Mouse (Mus musculus) liver, embryonic 12.5 days (tissue): ENCODE results near the gene Pard3b. TPM values are rescaled to one million over a fixed set of nuclear protein-coding genes. Genes with fewer than 3 reads are reported as not detected.

Experiments
- ATAC-seq: fragments of 200-750 bp; cut with Nextera tagmentation; 2 replicates; pipeline ENCODE4 v1.8.0; 2017; ENCODE audit warnings: moderate number of reproducible peaks, mild to moderate bottlenecking, moderate library complexity
- H3K27ac ChIP-seq: fragments of 300-500 bp; sonication (generic); 2 replicates; pipeline ENCODE4 v1.5.1; 2016; ENCODE audit warnings: mild to moderate bottlenecking
- H3K27me3 ChIP-seq: fragments of 300-500 bp; sonication (generic); replicated peaks from 2 replicates; pipeline ENCODE4 v1.6.1; 2016; ENCODE audit warnings: mild to moderate bottlenecking, moderate library complexity
- H3K36me3 ChIP-seq: fragments of 300-500 bp; sonication (generic); 2 replicates; pipeline ENCODE4 v1.6.1; 2016; ENCODE audit warnings: mild to moderate bottlenecking, moderate library complexity
- H3K4me1 ChIP-seq: fragments of 300-500 bp; sonication (generic); 2 replicates; pipeline ENCODE4 v1.6.1; 2016
- H3K4me2 ChIP-seq: fragments of 300-500 bp; sonication (generic); 2 replicates; pipeline ENCODE4 v1.6.1; 2016; ENCODE audit warnings: mild to moderate bottlenecking, moderate library complexity
- H3K4me3 ChIP-seq: fragments of 300-500 bp; sonication (generic); 2 replicates; pipeline ENCODE4 v1.5.1; 2016; ENCODE audit warnings: mild to moderate bottlenecking, moderate library complexity
- H3K9ac ChIP-seq: fragments of 300-500 bp; sonication (generic); 2 replicates; pipeline ENCODE4 v1.6.1; 2016; ENCODE audit warnings: mild to moderate bottlenecking, moderate library complexity
- H3K9me3 ChIP-seq: fragments of 300-500 bp; sonication (generic); replicated peaks from 2 replicates; pipeline ENCODE4 v1.6.1; 2016; ENCODE audit warnings: mild to moderate bottlenecking, moderate library complexity
- WGBS: fragments of 180-500 bp; shearing (Covaris S2); methylation state at CpG from one replicate; pipeline ENCODE4 v1.1.7; 2016; ENCODE audit not compliant: insufficient replicate concordance; 5-methylcytosine and 5-hydroxymethylcytosine counted together
- polyA plus RNA-seq: library from polyadenylated mRNA; unstranded; fragments of >200 nt; fragmentation: Nextera tagmentation; extraction: Ambion mirVana; gene quantifications from 2 replicates; pipeline ENCODE4 v1.2.1, GENCODE M21; 2016

Gene Pard3b
- polyA plus RNA-seq, 1 experiment from 2014 or later, result 6.5 TPM

DNA sequence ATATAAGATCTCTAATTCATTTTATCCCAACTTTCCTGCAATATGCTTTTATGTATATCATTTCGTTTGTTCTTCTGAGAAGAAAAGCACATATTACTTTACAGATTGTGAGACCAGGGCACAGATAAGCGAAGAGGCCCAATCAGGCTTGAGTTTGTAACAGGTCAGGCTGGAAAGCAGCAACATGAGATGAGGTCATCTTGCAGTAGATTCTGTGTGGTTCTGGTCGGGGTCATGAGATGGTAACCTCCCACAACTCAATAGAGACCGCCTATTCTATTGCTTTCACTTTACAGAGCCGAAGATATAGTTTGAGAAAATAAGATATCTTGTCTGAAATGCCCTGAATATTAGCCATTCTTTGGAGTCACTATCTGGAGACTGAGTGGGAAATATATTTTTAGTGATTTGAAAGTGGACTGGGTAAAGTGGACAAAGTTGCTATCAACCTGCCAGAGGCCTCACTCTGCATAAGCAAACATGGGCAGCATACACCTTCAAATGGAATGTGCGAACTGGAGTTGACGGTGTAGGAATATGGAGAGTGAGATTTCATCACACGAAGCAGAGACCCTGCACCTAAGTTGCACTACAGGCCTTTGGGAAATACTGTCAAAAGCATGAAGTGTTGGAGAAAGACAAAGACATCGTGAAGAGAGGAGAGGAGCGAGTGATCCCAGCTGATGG lies 987.3 kb downstream of the Pard3b start:
- ATAC-seq, result no peak

DNA sequence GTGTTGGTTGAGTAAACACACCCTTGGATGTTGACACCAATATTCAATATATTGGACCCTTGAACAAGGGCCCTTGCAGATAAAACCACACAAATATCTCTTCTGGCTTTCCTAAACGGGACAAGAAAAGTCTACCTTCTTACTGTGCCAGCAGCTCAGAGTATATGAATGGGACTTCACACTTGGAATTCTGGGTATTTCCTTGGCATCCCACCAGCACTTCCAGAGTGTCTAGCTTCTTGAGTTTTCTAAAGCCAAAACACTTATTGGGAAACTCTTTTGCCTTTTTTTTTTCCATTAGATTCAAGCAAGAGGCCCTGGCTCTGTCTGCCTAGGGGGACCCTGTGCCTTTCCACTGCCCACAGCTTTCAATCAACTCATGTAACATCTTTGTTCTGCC lies 991.3 kb downstream of the Pard3b start:
- no peaks in the 10 kb centered on the region for H3K27me3 ChIP-seq

More for the DNA sequence above, 987.3 kb downstream of the Pard3b start:
- Histone ChIP-seq H3K36me3 (no peaks in the 10 kb centered on the region), H3K27me3 (no peaks in the 10 kb centered on the region), H3K4me1 (no peaks in the 10 kb centered on the region), H3K4me2 (no peak overlapping the region), H3K9me3 (no peaks in the 10 kb centered on the region), H3K4me3 (no peak overlapping the region), H3K9ac (no peak overlapping the region), H3K27ac (no peak overlapping the region)
- 64% methylated on average over 10 of the region's 10 CpGs for WGBS

DNA sequence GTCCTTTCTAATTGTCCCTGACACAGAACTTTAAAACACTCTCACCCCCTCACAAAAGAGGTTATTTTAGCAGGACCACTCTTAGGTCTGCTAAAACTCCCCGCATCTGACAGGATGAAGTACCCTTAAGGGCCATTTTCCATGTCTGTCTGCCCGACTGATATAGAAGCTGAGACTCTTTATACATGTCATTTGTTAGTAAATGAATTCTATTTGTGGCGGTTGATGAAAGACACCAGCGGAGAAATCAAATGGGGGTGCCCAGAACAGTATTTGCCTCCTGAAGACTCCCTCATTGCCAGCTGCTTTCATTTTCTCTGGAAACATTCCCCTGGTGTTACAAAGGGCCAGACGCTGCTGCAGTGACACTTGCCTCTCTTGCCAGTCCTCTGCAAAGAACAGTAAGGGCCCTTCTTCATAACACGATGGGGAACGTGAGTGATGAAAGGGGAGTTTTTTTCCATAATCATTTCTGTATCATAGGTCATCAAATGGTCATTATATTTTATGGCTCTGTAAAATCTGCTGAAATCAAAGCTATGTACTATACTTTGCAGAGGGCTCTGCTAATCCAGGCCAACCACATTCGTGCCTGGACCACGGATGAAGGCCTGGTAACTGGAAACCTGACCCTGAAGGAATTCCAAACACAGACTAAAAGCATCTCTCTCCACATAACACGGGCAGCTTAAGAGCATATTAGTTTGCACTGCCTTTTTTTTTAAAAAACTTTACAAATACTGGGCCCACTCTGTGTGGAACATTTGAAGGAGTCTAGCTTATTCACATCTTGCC lies 993.1 kb downstream of the Pard3b start:
- WGBS, result 67% methylated on average over 10 of the region's 10 CpGs

More for the DNA sequence above, 991.3 kb downstream of the Pard3b start:
- Histone ChIP-seq H3K36me3 (no peaks in the 10 kb centered on the region), H3K4me2 (no peak overlapping the region), H3K4me3 (no peak overlapping the region), H3K9me3 (no peaks in the 10 kb centered on the region), H3K27ac (no peak overlapping the region), H3K9ac (no peak overlapping the region), H3K4me1 (no peaks in the 10 kb centered on the region)
- 53% methylated on average over 1 of the region's 1 CpGs for WGBS
- no peak for ATAC-seq

DNA sequence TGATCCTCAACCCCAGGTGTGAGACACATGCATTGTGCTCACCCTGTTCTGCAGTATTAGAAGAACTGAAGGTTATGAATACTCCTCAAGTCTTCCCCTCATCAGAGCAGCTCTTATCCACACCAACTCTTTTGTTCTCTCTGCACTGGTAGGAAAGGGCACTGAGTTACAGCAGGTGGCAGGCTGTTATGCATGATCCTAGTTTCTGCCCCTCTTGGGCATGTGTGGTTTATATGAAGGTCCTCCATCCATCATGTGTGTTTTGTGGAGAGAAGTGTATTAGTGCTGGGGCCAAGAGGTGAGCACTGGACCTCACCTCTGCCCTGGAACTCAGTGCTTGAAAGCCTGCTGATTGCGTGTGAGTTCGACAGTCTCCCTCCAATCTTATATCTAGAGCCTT lies 994.3 kb downstream of the Pard3b start:
- 93% methylated on average over 2 of the region's 2 CpGs for WGBS
- H3K9ac ChIP-seq, result no peak overlapping the region
- no peaks in the 10 kb centered on the region for H3K4me1 ChIP-seq
- no peaks in the 10 kb centered on the region for H3K9me3 ChIP-seq
- no peak overlapping the region for H3K27ac ChIP-seq
- H3K36me3 ChIP-seq, result no peaks in the 10 kb centered on the region
- no peak for ATAC-seq
- no peak overlapping the region for H3K4me3 ChIP-seq
- H3K4me2 ChIP-seq, result no peak overlapping the region
- no peaks in the 10 kb centered on the region for H3K27me3 ChIP-seq

More for the DNA sequence above, 993.1 kb downstream of the Pard3b start:
- no peak overlapping the region for H3K9ac ChIP-seq
- H3K36me3 ChIP-seq, result no peaks in the 10 kb centered on the region
- H3K9me3 ChIP-seq, result no peaks in the 10 kb centered on the region
- H3K4me3 ChIP-seq, result no peak overlapping the region
- no peaks in the 10 kb centered on the region for H3K4me1 ChIP-seq
- ATAC-seq, result no peak
- no peak overlapping the region for H3K27ac ChIP-seq
- H3K4me2 ChIP-seq, result no peak overlapping the region
- H3K27me3 ChIP-seq, result no peaks in the 10 kb centered on the region

DNA sequence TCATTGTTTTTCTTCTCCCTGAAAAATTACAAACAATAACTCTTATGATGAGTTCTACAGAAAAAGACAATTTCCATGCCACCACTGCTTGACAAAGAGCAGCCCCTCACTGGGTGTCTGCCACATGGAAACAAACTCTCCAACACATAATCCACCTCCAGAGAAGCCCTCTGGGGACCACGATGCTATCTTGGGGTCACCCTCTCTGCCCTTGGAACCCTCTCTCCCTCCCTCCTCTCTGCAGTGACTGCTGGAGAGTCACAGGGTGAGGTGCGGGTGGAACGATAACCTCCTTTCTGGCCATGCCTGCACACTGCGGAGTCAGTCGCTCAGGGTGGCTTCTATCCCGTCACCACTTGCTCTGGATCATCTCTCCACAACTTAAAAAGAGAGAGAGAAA lies 996.6 kb downstream of the Pard3b start:
- H3K4me3 ChIP-seq, result no peak overlapping the region
- 64% methylated on average over 6 of the region's 6 CpGs for WGBS
- no peak for ATAC-seq
- no peaks in the 10 kb centered on the region for H3K36me3 ChIP-seq
- H3K9ac ChIP-seq, result no peak overlapping the region
- no peak overlapping the region for H3K4me2 ChIP-seq
- no peak overlapping the region for H3K27ac ChIP-seq
- H3K4me1 ChIP-seq, result no peaks in the 10 kb centered on the region
- H3K27me3 ChIP-seq, result no peaks in the 10 kb centered on the region
- no peaks in the 10 kb centered on the region for H3K9me3 ChIP-seq

DNA sequence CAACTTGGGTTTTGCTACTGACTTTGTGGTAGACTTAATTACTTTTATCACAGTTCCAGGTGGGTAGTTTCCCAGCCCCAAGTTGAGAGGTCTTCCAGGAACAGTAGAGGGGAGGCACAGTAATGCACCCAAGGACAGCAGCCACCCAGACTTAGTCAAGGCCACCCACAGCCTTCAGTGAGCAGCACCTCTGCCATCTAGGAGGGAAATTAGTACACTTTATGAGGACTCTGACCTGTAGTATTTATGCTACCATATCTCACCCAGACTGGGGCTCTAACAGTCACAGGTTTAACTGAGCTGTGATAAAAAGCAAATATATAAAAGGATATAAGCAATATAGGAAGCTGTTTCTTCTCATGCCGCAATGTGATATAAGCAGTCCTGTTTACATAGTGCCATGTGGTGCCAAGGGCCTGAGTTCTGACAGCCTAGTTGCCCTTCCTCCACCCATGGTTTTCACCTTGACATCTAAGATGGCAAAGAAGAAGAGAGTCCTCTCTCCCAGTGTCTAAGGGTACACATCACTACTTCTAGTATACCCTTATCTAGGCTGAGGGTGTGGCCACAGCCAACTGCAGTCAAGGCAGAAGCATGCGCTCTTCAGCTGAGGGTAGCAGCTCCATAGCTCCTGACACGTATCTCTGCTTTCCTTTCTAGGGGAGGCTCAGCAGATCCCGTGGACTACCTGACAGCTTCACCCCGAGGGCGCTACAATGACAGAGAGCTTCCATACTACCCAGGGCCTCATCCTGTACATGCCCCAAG lies 998.5 kb downstream of the Pard3b start:
- 76% methylated on average over 6 of the region's 6 CpGs for WGBS
- no peaks in the 10 kb centered on the region for H3K9me3 ChIP-seq
- ATAC-seq, result no peak
- no peak overlapping the region for H3K9ac ChIP-seq
- H3K4me3 ChIP-seq, result no peak overlapping the region
- H3K4me2 ChIP-seq, result no peak overlapping the region
- no peaks in the 10 kb centered on the region for H3K27me3 ChIP-seq
- no peaks in the 10 kb centered on the region for H3K4me1 ChIP-seq
- H3K27ac ChIP-seq, result no peak overlapping the region
- H3K36me3 ChIP-seq, result no peaks in the 10 kb centered on the region

DNA sequence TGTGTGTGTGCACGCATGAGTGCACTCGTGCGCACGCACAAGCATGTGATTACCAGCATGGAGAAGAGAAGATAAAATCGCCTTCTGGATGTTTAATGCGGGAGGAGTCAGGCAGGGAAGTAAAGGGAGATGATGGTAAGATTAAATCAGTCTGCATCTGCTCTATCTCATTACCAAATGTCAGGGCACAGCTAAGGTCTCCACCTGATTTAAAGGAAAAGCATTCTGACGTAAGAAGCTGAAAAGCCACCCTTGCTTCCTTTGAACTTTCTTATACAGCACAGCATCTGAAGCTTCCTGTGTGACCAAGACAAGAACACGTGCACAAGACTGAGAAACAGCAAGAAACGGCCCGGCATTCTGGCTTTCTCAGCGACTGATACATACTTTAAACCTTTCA lies 1000.4 kb downstream of the Pard3b start:
- ATAC-seq, result no peak
- Histone ChIP-seq H3K4me1 (no peaks in the 10 kb centered on the region), H3K9ac (no peak overlapping the region), H3K9me3 (no peaks in the 10 kb centered on the region), H3K4me2 (no peak overlapping the region), H3K27me3 (no peaks in the 10 kb centered on the region), H3K27ac (no peak overlapping the region), H3K4me3 (no peak overlapping the region), H3K36me3 (no peaks in the 10 kb centered on the region)
- 66% methylated on average over 11 of the region's 11 CpGs for WGBS

DNA sequence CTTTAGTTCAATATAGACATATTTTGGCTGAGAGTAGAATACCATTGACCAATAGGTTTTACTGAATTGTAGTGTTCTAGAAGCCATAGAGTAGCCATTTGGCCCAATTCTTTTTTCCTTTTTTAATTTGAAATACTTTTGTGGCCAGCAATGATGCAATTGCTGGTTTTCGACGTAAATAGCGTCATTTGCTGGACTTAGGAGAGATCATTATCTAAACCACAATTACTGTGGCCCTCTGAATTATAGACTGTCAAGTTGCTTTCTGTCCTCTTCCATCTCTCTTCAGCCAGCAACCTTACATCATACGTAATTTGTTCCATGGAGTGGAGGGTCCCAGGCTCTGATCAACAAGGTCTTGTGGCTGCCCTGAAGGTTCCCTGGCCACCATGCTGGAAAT lies 1000.8 kb downstream of the Pard3b start:
- Histone ChIP-seq H3K9me3 (no peaks in the 10 kb centered on the region), H3K4me1 (no peaks in the 10 kb centered on the region), H3K4me2 (no peak overlapping the region), H3K9ac (no peak overlapping the region), H3K36me3 (no peaks in the 10 kb centered on the region), H3K27ac (no peak overlapping the region), H3K4me3 (no peak overlapping the region), H3K27me3 (no peaks in the 10 kb centered on the region)
- ATAC-seq, result no peak
- WGBS, result 35% methylated on average over 4 of the region's 4 CpGs

DNA sequence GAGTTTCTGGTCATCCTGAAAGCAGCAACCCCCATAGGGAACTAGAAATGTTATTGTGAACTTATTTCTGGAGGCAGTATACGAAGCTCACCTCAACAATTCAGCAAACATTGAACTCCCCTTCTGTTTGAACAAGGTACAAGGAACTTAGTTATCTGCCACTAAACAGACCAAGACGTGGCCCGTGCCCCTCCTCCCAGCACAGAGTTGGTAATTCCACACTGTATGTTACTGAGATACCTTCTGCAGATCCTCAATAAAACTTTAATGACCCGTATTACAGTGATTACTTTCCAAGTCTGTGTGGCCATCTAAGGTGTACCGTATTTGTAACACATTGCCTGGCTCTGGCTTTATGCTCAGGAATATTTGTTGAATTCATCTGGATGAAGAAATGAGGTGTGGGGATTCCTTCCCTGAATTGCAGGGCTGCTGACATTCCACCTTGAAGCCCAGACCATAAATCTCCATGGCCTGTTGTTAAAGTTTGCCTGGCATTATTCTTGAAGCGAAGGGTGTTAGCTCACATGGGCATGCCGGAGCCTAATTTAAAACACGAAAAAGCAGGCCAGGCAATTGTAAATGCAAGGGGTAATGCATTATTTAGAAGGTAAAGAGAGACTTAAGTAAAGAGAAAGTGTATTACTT lies 1006.1 kb downstream of the Pard3b start:
- Histone ChIP-seq H3K27me3 (peaks cover 4% of the 10 kb centered on the region), H3K9me3 (no peaks in the 10 kb centered on the region), H3K36me3 (no peaks in the 10 kb centered on the region), H3K4me2 (no peak overlapping the region), H3K9ac (no peak overlapping the region), H3K4me3 (no peak overlapping the region), H3K4me1 (no peaks in the 10 kb centered on the region), H3K27ac (no peak overlapping the region)
- 68% methylated on average over 8 of the region's 8 CpGs for WGBS
- ATAC-seq, result no peak

DNA sequence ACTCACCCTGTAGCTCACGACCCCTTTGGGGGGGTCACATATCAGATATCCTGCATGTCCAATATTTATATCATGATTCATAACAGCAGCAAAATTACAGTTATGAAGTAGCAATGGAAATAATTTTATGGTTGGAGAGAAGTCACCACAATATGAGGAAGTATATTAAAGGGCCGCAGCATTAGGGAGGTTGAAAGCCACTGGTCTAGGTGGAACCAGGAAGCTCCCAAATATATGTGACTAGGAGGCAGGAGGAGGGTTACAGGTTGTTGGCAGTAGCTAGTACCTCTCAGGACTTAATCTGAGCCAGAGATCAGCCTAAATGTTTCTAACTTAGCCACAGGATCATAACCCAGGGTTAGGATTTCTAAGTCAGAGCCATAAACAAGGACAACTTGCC lies 1008.2 kb downstream of the Pard3b start:
- no peak overlapping the region for H3K27ac ChIP-seq
- no peak overlapping the region for H3K4me3 ChIP-seq
- peaks cover 4% of the 10 kb centered on the region for H3K27me3 ChIP-seq
- H3K36me3 ChIP-seq, result no peaks in the 10 kb centered on the region
- no peaks in the 10 kb centered on the region for H3K9me3 ChIP-seq
- 52% methylated on average over 2 of the region's 2 CpGs for WGBS
- no peak overlapping the region for H3K9ac ChIP-seq
- no peak overlapping the region for H3K4me2 ChIP-seq
- no peak for ATAC-seq
- H3K4me1 ChIP-seq, result no peaks in the 10 kb centered on the region

DNA sequence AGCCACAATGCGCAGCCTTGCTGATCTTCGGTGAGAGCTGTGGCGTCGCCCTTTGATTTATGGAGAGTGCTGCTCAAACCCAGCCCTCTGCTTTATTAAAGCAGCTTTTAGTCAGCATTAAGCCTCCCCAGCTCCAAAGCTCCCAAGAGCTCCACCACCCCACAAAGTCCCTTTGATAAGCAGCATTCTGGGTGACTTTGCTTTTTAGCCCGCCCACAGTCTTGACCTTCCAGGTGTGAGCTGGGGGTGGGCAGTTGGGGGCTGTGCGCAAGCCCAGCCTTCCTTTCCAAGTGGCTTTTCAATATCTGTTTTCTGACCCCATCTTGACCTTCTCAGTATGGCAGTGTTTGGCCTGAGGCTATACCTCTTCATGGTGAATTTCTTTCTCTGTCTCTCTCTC lies 1009.5 kb downstream of the Pard3b start:
- 67% methylated on average over 6 of the region's 6 CpGs for WGBS

DNA sequence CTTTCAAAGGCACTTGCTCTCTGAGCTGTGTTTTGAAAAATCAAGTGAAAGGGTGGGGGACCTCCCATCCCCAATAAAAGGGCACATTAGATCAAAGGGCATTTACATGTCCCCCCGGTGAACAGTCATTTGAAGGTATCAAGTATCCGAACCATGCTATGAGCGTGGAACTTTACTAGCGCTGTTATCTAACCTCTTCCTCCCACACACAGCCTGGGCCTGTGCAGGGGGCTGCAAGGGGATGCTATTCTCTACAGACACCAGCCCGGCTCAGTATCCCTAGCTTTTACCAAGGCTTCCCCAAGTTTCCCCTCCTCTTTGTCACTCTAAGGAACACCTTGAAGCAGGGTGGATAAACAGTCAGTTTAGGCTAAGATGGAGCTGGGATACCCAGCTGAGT lies 1010.0 kb downstream of the Pard3b start:
- Histone ChIP-seq H3K27ac (no peak overlapping the region), H3K4me3 (no peak overlapping the region), H3K4me1 (no peaks in the 10 kb centered on the region), H3K9me3 (no peaks in the 10 kb centered on the region), H3K9ac (no peak overlapping the region), H3K36me3 (no peaks in the 10 kb centered on the region), H3K27me3 (peaks cover 4% of the 10 kb centered on the region), H3K4me2 (no peak overlapping the region)
- WGBS, result 42% methylated on average over 5 of the region's 5 CpGs
- no peak for ATAC-seq

More for the DNA sequence above, 1009.5 kb downstream of the Pard3b start:
- Histone ChIP-seq H3K4me3 (no peak overlapping the region), H3K27me3 (peaks cover 4% of the 10 kb centered on the region), H3K9ac (no peak overlapping the region), H3K36me3 (no peaks in the 10 kb centered on the region), H3K4me2 (no peak overlapping the region), H3K27ac (no peak overlapping the region), H3K9me3 (no peaks in the 10 kb centered on the region), H3K4me1 (no peaks in the 10 kb centered on the region)
- ATAC-seq, result no peak
